Mouse (Mus musculus): ENCODE measurements around the gene Gxylt1.
"Not testable (repeated sequence)": the region's sequence is repeated elsewhere in the genome, so short reads cannot be mapped to it uniquely, and the experiment has no call there.

The Gxylt1 gene

GRCm38 (mm10) chr15:93274679-93275583 is at the start of gene Gxylt1:
TSS of gene Gxylt1 (minus strand) at chr15:93275179.
- DNase-seq, result peak; percentile 97

DNA sequence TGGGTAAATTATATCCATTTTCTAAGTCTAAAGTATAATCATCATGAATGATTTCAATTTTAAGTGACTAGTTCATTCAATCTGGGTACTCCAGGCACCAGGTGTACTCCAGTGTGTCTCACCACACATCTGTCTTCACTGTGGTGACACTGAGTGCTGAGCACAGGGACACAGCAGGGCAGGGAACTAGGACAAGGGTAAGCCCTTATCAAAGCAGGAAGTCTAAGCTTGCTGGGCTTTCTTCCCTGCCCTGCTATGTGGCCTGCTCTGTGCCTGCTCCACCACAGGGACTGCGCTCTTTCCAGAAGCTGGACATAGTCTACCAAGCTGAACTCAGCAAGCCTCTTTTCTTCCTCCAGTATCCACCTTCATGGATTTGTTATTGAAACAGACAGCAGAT is 43.8 kb upstream of the Gxylt1 start:
- DNase-seq, result no peak

GRCm38 (mm10) chr15:93310304-93310703 is 35.3 kb upstream of the Gxylt1 start:
- not testable (repeated sequence) for DNase-seq

DNA sequence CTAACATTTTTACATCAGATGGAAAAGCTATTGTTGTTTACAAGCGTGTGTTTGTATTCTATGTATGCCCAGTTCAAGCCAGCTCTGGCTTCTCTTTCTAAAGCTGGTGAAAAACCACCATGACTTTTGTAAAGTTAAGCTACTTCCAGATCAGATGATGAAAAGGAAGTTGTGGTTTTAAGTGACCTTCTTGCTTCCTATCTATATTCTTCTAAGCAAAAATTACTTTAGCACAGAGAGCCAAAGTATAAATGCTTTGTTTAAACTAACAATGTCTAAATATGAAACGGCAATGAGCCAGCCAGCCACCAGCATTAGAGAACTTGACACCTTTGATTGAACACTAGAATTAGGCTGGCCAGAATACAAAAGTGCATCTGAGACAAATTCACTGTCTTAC is 23.2 kb upstream of the Gxylt1 start:
- DNase-seq, result no peak

DNA sequence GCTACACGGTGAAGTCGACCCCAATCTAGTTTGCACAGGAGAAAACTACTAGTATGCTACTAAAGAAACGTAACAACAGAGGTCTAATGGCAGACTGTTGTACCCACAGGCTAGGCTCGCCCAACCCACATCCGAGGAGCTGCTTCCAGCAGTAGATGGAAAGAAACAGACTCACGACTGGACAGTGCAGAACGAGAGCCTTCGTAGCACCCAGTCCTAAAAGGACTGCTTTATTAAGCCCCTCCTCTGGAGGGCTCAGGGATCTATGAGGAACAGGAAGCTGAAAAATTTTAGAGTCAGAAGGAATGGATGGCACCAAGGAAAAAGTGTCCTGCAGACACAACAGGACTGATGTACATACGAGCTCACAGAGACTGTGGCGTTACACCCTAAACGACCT is 19.5 kb upstream of the Gxylt1 start:
- DNase-seq, result no peak

- no peak for DNase-seq
Observed at GRCm38 (mm10) chr15:93288321-93288720, 13.3 kb upstream of the Gxylt1 start.

DNA sequence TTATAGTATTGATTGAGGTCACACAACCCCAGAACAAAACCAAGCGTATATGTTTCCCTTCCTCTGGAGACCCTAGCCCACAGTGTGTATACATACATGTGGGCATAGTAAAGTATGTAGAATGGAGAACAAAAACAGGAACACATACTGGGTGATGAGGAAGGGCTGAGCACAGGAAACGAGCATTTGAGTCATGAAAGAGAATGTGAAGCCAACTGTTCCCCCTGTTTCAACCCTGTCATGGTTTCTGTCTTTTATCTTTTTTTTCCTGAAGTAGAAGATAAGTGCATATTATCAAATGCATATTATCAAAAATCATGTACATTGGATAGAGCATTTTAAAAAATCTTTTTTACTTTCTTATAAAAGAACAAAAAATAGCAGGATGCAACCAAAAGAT is 12.6 kb upstream of the Gxylt1 start:
- no peak for DNase-seq

DNA sequence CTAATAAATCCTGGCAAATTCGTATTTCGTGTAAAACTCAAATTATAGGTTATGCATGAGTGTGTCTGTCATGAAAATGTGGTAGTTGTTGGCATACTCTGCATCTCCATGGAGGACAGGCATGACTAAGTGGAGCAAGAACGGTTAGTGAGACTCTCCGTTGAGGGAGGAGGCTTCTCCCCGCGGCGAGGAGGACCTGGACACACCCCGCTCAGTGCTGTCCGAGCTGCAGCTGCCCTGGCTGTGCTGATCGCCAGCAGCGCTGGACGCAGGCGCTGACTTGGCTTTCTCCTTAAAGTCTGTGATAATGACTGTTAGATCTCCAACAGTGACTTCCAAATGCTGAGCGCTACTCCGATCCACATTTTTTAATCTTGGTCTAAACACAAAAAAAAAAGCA is 10.3 kb upstream of the Gxylt1 start:
- DNase-seq, result no peak

GRCm38 (mm10) chr15:93284326-93284725 is 9.3 kb upstream of the Gxylt1 start:
- no peak for DNase-seq

DNA sequence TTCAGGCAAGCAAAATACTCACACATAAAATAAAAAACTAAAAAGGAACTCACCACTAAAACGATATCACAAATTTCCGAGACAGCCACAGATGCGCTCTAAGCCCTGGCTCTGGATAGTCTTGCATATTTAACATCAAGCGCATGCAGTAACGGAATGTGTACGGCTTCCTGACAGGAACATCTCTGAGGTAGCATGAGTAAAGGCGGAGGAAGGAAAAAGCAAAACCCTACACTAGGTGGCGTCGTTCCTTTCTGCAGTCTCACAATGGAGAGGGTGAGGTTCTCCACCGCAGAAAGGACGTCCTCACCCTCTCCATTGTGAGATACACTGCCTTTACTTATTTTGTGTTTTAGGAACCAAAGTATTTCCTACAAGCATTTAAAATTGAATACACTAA is 8.4 kb upstream of the Gxylt1 start:
- DNase-seq, result peak; percentile 41

GRCm38 (mm10) chr15:93276276-93276675 is 1.3 kb upstream of the Gxylt1 start:
- peak; percentile 54 for DNase-seq

- no peak for DNase-seq
Observed at GRCm38 (mm10) chr15:93275623-93276022, 644 bp upstream of the Gxylt1 start.

DNA sequence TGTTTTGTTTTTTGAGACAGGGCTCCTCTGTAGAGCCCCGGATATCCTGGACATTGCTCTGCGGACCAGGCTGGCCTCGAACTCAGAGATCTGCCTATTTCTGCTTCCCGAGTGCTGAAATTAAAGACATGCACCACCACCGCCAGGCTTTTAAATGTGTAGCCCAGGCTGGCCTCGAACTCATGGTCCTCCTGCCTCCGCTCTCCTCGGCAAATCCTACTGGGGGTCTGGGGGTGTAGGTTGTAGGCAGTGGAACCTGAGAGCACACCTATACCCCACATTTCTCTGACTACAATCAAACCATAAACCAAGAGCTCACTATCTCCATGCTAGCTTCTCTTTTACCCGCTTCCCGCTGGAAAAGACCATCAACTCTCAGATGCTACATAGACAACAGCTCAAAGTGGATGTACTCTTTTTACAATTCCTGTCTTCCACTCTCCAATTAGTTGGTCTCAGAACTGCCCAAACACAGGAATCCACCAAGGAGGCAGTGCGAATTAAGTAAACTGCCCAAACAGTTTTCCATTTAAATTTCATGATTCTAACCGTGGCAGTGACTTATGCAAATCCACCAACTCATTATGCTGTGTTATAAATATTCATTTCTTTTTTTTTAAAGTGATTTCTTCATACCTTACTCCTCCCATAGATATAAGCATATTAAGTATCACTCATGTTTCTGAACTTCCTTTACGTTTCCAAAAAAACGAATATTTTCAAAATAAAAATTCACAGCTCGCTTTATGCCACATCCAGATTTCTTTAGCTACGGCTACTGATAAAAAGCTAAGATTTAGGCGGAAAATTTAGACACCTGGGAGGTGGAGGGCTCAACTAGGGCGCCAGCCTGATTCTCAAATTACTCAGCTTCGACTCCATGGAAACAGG is 946 bp downstream of the Gxylt1 start:
- no peak for DNase-seq

GRCm38 (mm10) chr15:93272948-93273347 is 2.0 kb downstream of the Gxylt1 start:
- DNase-seq, result no peak

DNA sequence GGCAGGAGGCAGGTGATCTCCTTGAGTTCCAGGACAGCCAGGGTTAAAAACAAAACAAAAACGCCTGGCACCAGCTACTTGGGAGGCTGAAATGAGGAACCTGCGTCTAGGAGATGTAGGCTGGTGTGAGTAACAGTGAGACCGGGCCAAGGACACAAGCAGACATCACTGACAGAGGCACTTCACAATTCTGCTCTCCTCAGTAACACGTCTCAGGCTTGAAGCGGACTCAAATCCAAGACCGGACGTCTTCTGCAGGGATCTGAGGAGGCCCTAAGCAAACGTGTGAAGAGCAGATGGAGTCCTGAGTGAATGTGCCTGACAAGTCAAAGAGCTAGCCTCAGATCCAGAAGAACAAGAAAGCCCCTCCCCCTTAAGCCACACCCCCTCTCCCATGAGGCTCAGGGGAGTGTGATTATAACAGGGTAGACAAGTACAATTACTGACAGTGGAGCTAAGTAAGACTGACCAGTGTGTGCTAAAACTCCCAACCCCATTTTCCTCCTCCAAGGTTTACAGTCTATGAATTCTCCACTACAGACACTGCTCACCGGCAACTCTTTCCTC is 4.6 kb downstream of the Gxylt1 start:
- DNase-seq, result no peak

DNA sequence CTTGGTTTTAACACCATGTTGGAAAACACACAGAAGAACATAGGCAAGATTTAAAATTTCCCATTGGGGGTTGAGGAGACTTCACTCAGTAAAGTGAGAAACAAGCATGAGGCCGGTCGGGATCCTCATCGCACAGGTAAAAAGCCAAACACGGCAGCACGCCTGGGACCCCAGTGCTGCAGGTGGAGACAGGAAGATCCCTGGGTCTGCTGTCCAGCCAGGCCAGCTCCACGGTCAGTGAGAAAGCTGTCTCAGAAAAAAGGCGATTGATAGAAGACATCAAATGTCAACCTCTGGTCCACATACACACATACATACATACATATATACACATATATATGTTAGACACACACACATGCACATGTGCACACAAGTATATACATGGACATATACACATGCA is 5.4 kb downstream of the Gxylt1 start:
- no peak for DNase-seq

- no peak for DNase-seq
Observed at GRCm38 (mm10) chr15:93268001-93268400, 7.0 kb downstream of the Gxylt1 start.

DNA sequence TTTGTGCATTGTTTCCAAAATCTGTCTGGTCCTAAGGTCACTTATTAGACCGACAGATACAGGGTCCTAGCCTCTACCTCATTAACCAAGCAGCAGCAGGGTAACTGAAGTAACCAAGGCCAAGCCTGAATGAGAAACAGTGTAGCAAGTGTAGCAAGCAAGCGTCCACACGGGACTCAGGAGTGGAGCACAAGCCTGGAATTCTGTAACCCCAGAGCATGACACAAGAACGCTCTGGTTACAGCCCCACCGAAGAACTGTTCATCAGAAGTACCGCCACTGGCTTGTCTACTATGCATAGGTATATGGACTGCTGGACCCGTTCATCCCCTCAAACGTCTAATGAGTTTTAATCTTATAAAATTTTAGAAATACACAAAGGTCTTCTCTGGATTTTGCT is 7.5 kb downstream of the Gxylt1 start:
- DNase-seq, result no peak

DNA sequence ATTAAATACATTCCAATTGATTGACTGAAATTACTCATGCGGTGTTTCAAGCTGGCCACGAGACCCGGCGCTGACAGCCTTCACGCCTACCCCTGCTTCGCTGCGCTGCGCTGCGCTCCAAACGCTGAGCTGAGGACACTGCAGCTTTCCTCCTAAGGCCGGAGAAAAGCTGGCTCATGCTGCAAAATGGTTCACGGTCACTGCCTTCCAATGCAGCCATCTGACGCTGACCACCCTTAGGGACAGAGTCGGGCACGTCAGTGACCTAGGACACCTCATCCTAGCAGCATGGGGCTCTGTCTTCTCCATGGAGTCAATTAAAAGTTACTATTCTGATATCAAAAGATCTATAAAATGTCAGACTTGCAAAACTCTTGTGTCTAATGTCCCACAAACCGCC is 8.6 kb downstream of the Gxylt1 start:
- DNase-seq, result peak; percentile 3

- DNase-seq, result peak; percentile 30
Observed at GRCm38 (mm10) chr15:93265728-93266127, 9.3 kb downstream of the Gxylt1 start.

- no peak for DNase-seq
Observed at GRCm38 (mm10) chr15:93265231-93265630, 9.7 kb downstream of the Gxylt1 start.

DNA sequence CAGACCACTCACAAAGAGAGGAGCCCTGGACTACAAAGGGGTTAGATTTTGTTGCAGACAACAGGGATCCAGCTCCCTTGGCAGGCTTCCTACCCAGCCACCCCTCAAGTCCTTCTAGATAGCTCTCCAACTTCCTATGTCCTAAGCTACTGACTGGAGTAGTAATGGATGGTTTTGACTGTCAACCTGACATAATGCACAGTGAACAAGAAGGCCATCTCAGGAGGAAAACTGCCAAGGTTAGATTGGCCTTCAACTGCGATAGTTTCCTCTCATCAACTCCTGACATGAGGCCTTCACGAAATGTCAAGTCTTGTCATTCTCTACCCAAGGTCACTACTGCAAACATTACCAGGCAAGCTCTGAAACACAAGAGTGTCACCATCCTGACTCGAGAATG is 10.8 kb downstream of the Gxylt1 start:
- no peak for DNase-seq

DNA sequence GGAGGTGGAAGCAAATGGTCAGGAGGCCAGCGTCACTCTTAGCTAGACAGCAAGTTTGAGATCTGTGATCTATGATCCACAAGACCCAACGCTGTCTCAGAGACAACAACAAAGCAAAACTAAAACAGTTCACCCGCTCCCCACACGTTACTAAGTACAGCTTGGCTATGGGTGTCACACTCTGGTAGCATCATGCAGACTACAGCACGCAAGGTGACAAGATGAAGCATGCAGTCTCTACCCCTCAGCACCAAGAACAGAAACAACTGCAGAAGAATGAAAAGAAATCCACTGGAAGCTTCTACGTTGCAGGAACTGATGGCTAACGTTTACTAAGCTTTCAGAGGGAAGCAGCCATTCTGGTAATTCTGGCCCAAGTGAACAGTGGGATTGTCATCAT is 11.4 kb downstream of the Gxylt1 start:
- no peak for DNase-seq

GRCm38 (mm10) chr15:93262818-93263217 is 12.2 kb downstream of the Gxylt1 start:
- peak; percentile 10 for DNase-seq
